Mouse (Mus musculus): Measurements from ENCODE around the gene Pramef17. TPM values are rescaled to one million over a fixed set of nuclear protein-coding genes. Genes with fewer than 3 reads are reported as not detected.
"Not testable (repeated sequence)": the region's sequence is repeated elsewhere in the genome, so short reads cannot be mapped to it uniquely, and the experiment has no call there.

Pramef17 gene
- polyA plus RNA-seq (2016; fragmentation: Nextera tagmentation; extraction: Ambion mirVana), result not detected in 2 replicates

- H3K4me3 ChIP-seq; H3K27ac ChIP-seq; H3K27me3 ChIP-seq (ENCODE audit: low read depth, poor library complexity, severe bottlenecking); H3K36me3 ChIP-seq; H3K4me1 ChIP-seq; H3K9me3 ChIP-seq (replicated peaks); DNase-seq (ENCODE audit: low spot score): not testable (repeated sequence)
- 64% methylated on average over 3 of the region's 3 CpGs for WGBS
Measured at GRCm38 (mm10) chr4:143994269-143994668, at the start of gene Pramef17. Gene Pramef17 (minus strand): TSS chr4:143994369.

GRCm38 (mm10) chr4:143988126-143988525 is 6.0 kb downstream of the Pramef17 start:
- not testable (repeated sequence) for H3K4me3 ChIP-seq; DNase-seq (ENCODE audit: low spot score); H3K9me3 ChIP-seq (replicated peaks); H3K4me1 ChIP-seq; H3K36me3 ChIP-seq; H3K27ac ChIP-seq; H3K27me3 ChIP-seq (ENCODE audit: low read depth, poor library complexity, severe bottlenecking)
- 96% methylated on average over 17 of the region's 17 CpGs for WGBS

- not testable (repeated sequence) for DNase-seq (ENCODE audit: low spot score)
Measured at GRCm38 (mm10) chr4:143987475-143987941, 6.7 kb downstream of the Pramef17 start.

GRCm38 (mm10) chr4:143985733-143986132 is 8.4 kb downstream of the Pramef17 start:
- WGBS, result 94% methylated on average over 4 of the region's 9 CpGs

More at GRCm38 (mm10) chr4:143987475-143987941, 6.7 kb downstream of the Pramef17 start:
- not testable (repeated sequence) for H3K27ac ChIP-seq; H3K36me3 ChIP-seq; H3K4me1 ChIP-seq; H3K9me3 ChIP-seq (replicated peaks); H3K27me3 ChIP-seq (ENCODE audit: low read depth, poor library complexity, severe bottlenecking); H3K4me3 ChIP-seq
- 94% methylated on average over 13 of the region's 17 CpGs for WGBS

GRCm38 (mm10) chr4:143985165-143985564 is 9.0 kb downstream of the Pramef17 start:
- not testable (repeated sequence) for H3K27ac ChIP-seq; DNase-seq (ENCODE audit: low spot score); H3K36me3 ChIP-seq; H3K4me3 ChIP-seq; H3K27me3 ChIP-seq (ENCODE audit: low read depth, poor library complexity, severe bottlenecking); H3K4me1 ChIP-seq; H3K9me3 ChIP-seq (replicated peaks)
- WGBS, result no CpG with 5 or more reads among the region's 7 CpGs

More at GRCm38 (mm10) chr4:143985733-143986132, 8.4 kb downstream of the Pramef17 start:
- DNase-seq (ENCODE audit: low spot score); H3K9me3 ChIP-seq (replicated peaks); H3K4me3 ChIP-seq; H3K27ac ChIP-seq; H3K4me1 ChIP-seq; H3K36me3 ChIP-seq; H3K27me3 ChIP-seq (ENCODE audit: low read depth, poor library complexity, severe bottlenecking): not testable (repeated sequence)

- not testable (repeated sequence) for H3K36me3 ChIP-seq, H3K4me3 ChIP-seq
- 70% methylated on average over 1 of the region's 1 CpGs for WGBS
Measured at GRCm38 (mm10) chr4:143983446-143983845, 10.7 kb downstream of the Pramef17 start.

GRCm38 (mm10) chr4:143966850-143967249 is 27.3 kb downstream of the Pramef17 start, which contains the start of gene Gm13101:
Gene Gm13101 (minus strand): TSS chr4:143966950.
- not testable (repeated sequence) for H3K4me1 ChIP-seq; H3K4me3 ChIP-seq; DNase-seq (ENCODE audit: low spot score); H3K9me3 ChIP-seq (replicated peaks); H3K27ac ChIP-seq; H3K27me3 ChIP-seq (ENCODE audit: low read depth, poor library complexity, severe bottlenecking); H3K36me3 ChIP-seq
- WGBS, result 58% methylated on average over 2 of the region's 2 CpGs

More at GRCm38 (mm10) chr4:143983446-143983845, 10.7 kb downstream of the Pramef17 start:
- not testable (repeated sequence) for H3K9me3 ChIP-seq (replicated peaks); H3K27me3 ChIP-seq (ENCODE audit: low read depth, poor library complexity, severe bottlenecking); H3K27ac ChIP-seq; H3K4me1 ChIP-seq; DNase-seq (ENCODE audit: low spot score)

GRCm38 (mm10) chr4:143950916-143951315 is 43.3 kb downstream of the Pramef17 start, which contains the start of gene Pramef25:
Gene Pramef25 (minus strand): TSS chr4:143951016.
- not testable (repeated sequence) for DNase-seq (ENCODE audit: low spot score); H3K27ac ChIP-seq; H3K9me3 ChIP-seq (replicated peaks); H3K27me3 ChIP-seq (ENCODE audit: low read depth, poor library complexity, severe bottlenecking); H3K4me3 ChIP-seq; H3K4me1 ChIP-seq; H3K36me3 ChIP-seq
- WGBS, result 88% methylated on average over 1 of the region's 1 CpGs

Other genes starting within 250 kb of the Pramef17 start
- gene Gm13023, start 205.0 kb downstream of the Pramef17 start, polyA plus RNA-seq (2016; fragmentation: Nextera tagmentation; extraction: Ambion mirVana), result not detected in 2 replicates
- not detected in 2 replicates for gene Gm13084, start 178.3 kb downstream of the Pramef17 start, polyA plus RNA-seq (2016; fragmentation: Nextera tagmentation; extraction: Ambion mirVana)
- gene Gm13103, start 147.9 kb downstream of the Pramef17 start, polyA plus RNA-seq (2016; fragmentation: Nextera tagmentation; extraction: Ambion mirVana), result not detected in 2 replicates
- not detected in 2 replicates for gene Pramef6, start 94.0 kb downstream of the Pramef17 start, polyA plus RNA-seq (2016; fragmentation: Nextera tagmentation; extraction: Ambion mirVana)
- gene Pramef25, start 43.4 kb downstream of the Pramef17 start, polyA plus RNA-seq (2016; fragmentation: Nextera tagmentation; extraction: Ambion mirVana), result not detected in 2 replicates
- gene Gm13101, start 27.4 kb downstream of the Pramef17 start, polyA plus RNA-seq (2016; fragmentation: Nextera tagmentation; extraction: Ambion mirVana), result not detected in 2 replicates
- not detected in 2 replicates for gene Pramel4, start 64.8 kb upstream of the Pramef17 start, polyA plus RNA-seq (2016; fragmentation: Nextera tagmentation; extraction: Ambion mirVana)
- not detected in 2 replicates for gene Gm13102, start 112.1 kb upstream of the Pramef17 start, polyA plus RNA-seq (2016; fragmentation: Nextera tagmentation; extraction: Ambion mirVana)
- gene Oog3, start 168.3 kb upstream of the Pramef17 start, polyA plus RNA-seq (2016; fragmentation: Nextera tagmentation; extraction: Ambion mirVana), result not detected in 2 replicates
- not detected in 2 replicates for gene Oog2, start 196.3 kb upstream of the Pramef17 start, polyA plus RNA-seq (2016; fragmentation: Nextera tagmentation; extraction: Ambion mirVana)
- not detected in 2 replicates for gene C87977, start 218.9 kb upstream of the Pramef17 start, polyA plus RNA-seq (2016; fragmentation: Nextera tagmentation; extraction: Ambion mirVana)

All from limb, embryonic 10.5 days (tissue).